Mouse (Mus musculus) stomach, postnatal 0 days (tissue): ENCODE measurements around the gene Zfp458.

Experiments used
- CTCF ChIP-seq: IDR thresholded peaks from 2 replicates; pipeline ENCODE4 v1.5.1; 2016; ENCODE audit warnings: antibody characterized with exemption, low read depth, mild to moderate bottlenecking, moderate library complexity
- EP300 ChIP-seq: optimal IDR thresholded peaks from 2 replicates; pipeline ENCODE3; 2016; ENCODE audit warnings: antibody characterized with exemption

DNA sequence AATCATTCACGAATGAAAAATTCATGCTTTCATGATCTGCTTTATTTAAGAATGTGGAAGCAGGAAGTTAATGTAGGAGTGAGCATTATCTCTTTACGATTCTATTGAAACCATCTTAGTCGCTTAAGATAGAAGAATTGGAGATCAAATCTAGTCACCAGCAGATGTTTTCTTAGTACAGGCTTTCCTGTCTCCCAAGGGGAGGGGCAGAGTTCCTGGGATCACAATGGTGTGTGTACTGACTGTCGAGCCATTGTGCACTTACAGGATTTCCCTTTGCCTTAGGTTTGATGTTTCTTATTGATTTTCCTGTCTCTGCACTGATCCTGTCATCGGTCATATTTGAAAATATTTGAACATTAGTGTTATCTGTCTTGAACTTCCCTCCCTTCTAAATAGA lies 28.5 kb upstream of the Zfp458 start:
- no peak for TF ChIP-seq EP300
- no peak for TF ChIP-seq CTCF
